Mouse (Mus musculus): ENCODE data around the gene Mpc1. TPM values are rescaled to one million over a fixed set of nuclear protein-coding genes. Genes with fewer than 3 reads are reported as not detected.

Mpc1 gene
- total and polyA plus RNA-seq, 3 experiments: 66.7 to 232 (median 77.4) TPM

GRCm38 (mm10) chr17:8343416-8343815 is 60.7 kb downstream of the Mpc1 start:
- TF ChIP-seq NRF1 (IDR thresholded peaks at IDR 0.05; ENCODE audit: low read depth, low read length) (no peak), IRF4 (IDR thresholded peaks at IDR 0.05; ENCODE audit: low read depth, low read length) (no peak), ZC3H11A (IDR thresholded peaks at IDR 0.05; ENCODE audit: low read depth, low read length) (no peak), RCOR1 (conservative IDR thresholded peaks at IDR 0.05; ENCODE audit: low read depth, low read length) (no peak), EP300 (IDR thresholded peaks at IDR 0.05; ENCODE audit: low read length) (no peak), BHLHE40 (IDR thresholded peaks at IDR 0.05; ENCODE audit: low read depth, low read length) (no peak), TCF12 (IDR thresholded peaks at IDR 0.05; ENCODE audit: low read depth, low read length) (no peak), CTCF (conservative IDR thresholded peaks at IDR 0.05 in 1 of 2, IDR thresholded peaks at IDR 0.05 in 1 of 2; ENCODE audit: low read depth in 2 of 2, low read length in 2 of 2) (no peak), SIN3A (IDR thresholded peaks at IDR 0.05; ENCODE audit: low read length) (no peak), ELF1 (IDR thresholded peaks at IDR 0.05; ENCODE audit: low read depth, low read length) (no peak), HCFC1 (IDR thresholded peaks at IDR 0.05; ENCODE audit: low read depth, low read length) (no peak), ZNF384 (IDR thresholded peaks at IDR 0.05; ENCODE audit: low read depth, low read length) (no peak)
- dilution Hi-C loops (cut with MboI; ENCODE audit: extremely low pct_ligation_motif_present, extremely low pct_unique_long_range_greater_than_20kb, low sequenced_read_pairs): no loop called here
- no peaks in the 10 kb centered on the region for H3K79me2 ChIP-seq (replicated peaks; ENCODE audit: control insufficient read depth, extremely low read depth, insufficient read depth, poor library complexity, severe bottlenecking)

More at GRCm38 (mm10) chr17:8343416-8343815, 60.7 kb downstream of the Mpc1 start:
- Histone ChIP-seq H3K36me3 (replicated peaks in 1 of 2; ENCODE audit: control insufficient read depth in 1 of 2, insufficient read depth in 1 of 2, low read length in 1 of 2) (peaks cover 0 to 18% of the 10 kb centered on the region in 2 experiments), H3K9me3 (replicated peaks; ENCODE audit: low read length) (peaks cover 6% of the 10 kb centered on the region), H3K9ac (ENCODE audit: insufficient read depth, low read depth) (no peak overlapping the region), H3K4me2 (ENCODE audit: insufficient read depth, low read depth, poor library complexity, severe bottlenecking) (no peak overlapping the region), H3K4me1 (ENCODE audit: control insufficient read depth in 1 of 2, insufficient read depth in 2 of 2) (no peaks in the 10 kb centered on the region), H3K4me3 (replicated peaks in 1 of 3; ENCODE audit: low read depth in 2 of 3, low read length in 2 of 3, poor library complexity in 1 of 3) (no peak overlapping the region), H3K27ac (ENCODE audit: insufficient read depth, low read depth) (no peak overlapping the region), H3K27me3 (replicated peaks) (no peaks in the 10 kb centered on the region)
- in situ Hi-C loops (cut with MboI; ENCODE audit: low pct_ligation_motif_present, low pct_unique_long_range_greater_than_20kb, low sequenced_read_pairs): no loop called here
- DNase-seq (ENCODE audit: extremely low read depth): no peak

Other genes with a start within 250 kb of the Mpc1 start
- 0.17 TPM in 1 of 2 replicates, not detected in the other for gene Gm49673, start 135.1 kb upstream of the Mpc1 start, total RNA-seq (2012; rRNA removed)
- not detected in 2 replicates for gene Gm49673, start 135.1 kb upstream of the Mpc1 start, total RNA-seq (2014; rRNA removed)
- gene Gm49673, start 135.1 kb upstream of the Mpc1 start, polyA plus RNA-seq (2012; ENCODE audit: insufficient read length, low read depth): 0.10 TPM in 1 of 2 replicates, not detected in the other
- 33.0 and 53.2 TPM in 2 replicates for gene Rnaset2a, start 134.8 kb upstream of the Mpc1 start, total RNA-seq (2012; rRNA removed)
- 22.1 and 23.5 TPM in 2 replicates for gene Rnaset2a, start 134.8 kb upstream of the Mpc1 start, total RNA-seq (2014; rRNA removed)
- 15.0 and 17.0 TPM in 2 replicates for gene Rnaset2a, start 134.8 kb upstream of the Mpc1 start, polyA plus RNA-seq (2012; ENCODE audit: insufficient read length, low read depth)
- gene Fgfr1op, start 117.4 kb upstream of the Mpc1 start, total RNA-seq (2012; rRNA removed): 29.8 and 34.7 TPM in 2 replicates
- gene Fgfr1op, start 117.4 kb upstream of the Mpc1 start, total RNA-seq (2014; rRNA removed): 56.3 and 60.7 TPM in 2 replicates
- gene Fgfr1op, start 117.4 kb upstream of the Mpc1 start, polyA plus RNA-seq (2012; ENCODE audit: insufficient read length, low read depth): 46.9 and 55.3 TPM in 2 replicates
- 1.5 and 1.8 TPM in 2 replicates for gene Ccr6, start 46.9 kb upstream of the Mpc1 start, total RNA-seq (2012; rRNA removed)
- gene Ccr6, start 46.9 kb upstream of the Mpc1 start, total RNA-seq (2014; rRNA removed): 4.1 and 5.2 TPM in 2 replicates
- gene Ccr6, start 46.9 kb upstream of the Mpc1 start, polyA plus RNA-seq (2012; ENCODE audit: insufficient read length, low read depth): 8.0 TPM in 2 replicates
- 63.4 and 71.7 TPM in 2 replicates for gene Sft2d1, start 28.2 kb downstream of the Mpc1 start, total RNA-seq (2012; rRNA removed)
- gene Sft2d1, start 28.2 kb downstream of the Mpc1 start, total RNA-seq (2014; rRNA removed): 121 and 127 TPM in 2 replicates
- gene Sft2d1, start 28.2 kb downstream of the Mpc1 start, polyA plus RNA-seq (2012; ENCODE audit: insufficient read length, low read depth): 63.8 and 75.1 TPM in 2 replicates
- gene Prr18, start 54.6 kb downstream of the Mpc1 start, total RNA-seq (2012; rRNA removed): 0.08 TPM in 1 of 2 replicates, not detected in the other
- 0.07 and 0.12 TPM in 2 replicates for gene Prr18, start 54.6 kb downstream of the Mpc1 start, total RNA-seq (2014; rRNA removed)
- gene Prr18, start 54.6 kb downstream of the Mpc1 start, polyA plus RNA-seq (2012; ENCODE audit: insufficient read length, low read depth): 0.07 TPM in 1 of 2 replicates, not detected in the other
- not detected in 2 replicates for gene T2, start 73.1 kb downstream of the Mpc1 start, total RNA-seq (2012; rRNA removed)
- not detected in 2 replicates for gene T2, start 73.1 kb downstream of the Mpc1 start, total RNA-seq (2014; rRNA removed)
- not detected in 2 replicates for gene T2, start 73.1 kb downstream of the Mpc1 start, polyA plus RNA-seq (2012; ENCODE audit: insufficient read length, low read depth)
- gene T, start 151.5 kb downstream of the Mpc1 start, total RNA-seq (2012; rRNA removed): 0.17 TPM in 1 of 2 replicates, not detected in the other
- gene T, start 151.5 kb downstream of the Mpc1 start, total RNA-seq (2014; rRNA removed): not detected in 2 replicates
- not detected in 2 replicates for gene T, start 151.5 kb downstream of the Mpc1 start, polyA plus RNA-seq (2012; ENCODE audit: insufficient read length, low read depth)
- 0.04 and 0.13 TPM in 2 replicates for gene Pde10a, start 242.5 kb downstream of the Mpc1 start, total RNA-seq (2012; rRNA removed)
- gene Pde10a, start 242.5 kb downstream of the Mpc1 start, total RNA-seq (2014; rRNA removed): 0.07 and 0.21 TPM in 2 replicates
- 0.23 and 0.41 TPM in 2 replicates for gene Pde10a, start 242.5 kb downstream of the Mpc1 start, polyA plus RNA-seq (2012; ENCODE audit: insufficient read length, low read depth)

All from CH12.LX (cell line).